Mouse (Mus musculus): ENCODE results near the gene Zfp704. TPM values are rescaled to one million over a fixed set of nuclear protein-coding genes. Genes with fewer than 3 reads are reported as not detected.

Gene Zfp704
- polyA plus RNA-seq, 1 experiment = 9.7 TPM

DNA sequence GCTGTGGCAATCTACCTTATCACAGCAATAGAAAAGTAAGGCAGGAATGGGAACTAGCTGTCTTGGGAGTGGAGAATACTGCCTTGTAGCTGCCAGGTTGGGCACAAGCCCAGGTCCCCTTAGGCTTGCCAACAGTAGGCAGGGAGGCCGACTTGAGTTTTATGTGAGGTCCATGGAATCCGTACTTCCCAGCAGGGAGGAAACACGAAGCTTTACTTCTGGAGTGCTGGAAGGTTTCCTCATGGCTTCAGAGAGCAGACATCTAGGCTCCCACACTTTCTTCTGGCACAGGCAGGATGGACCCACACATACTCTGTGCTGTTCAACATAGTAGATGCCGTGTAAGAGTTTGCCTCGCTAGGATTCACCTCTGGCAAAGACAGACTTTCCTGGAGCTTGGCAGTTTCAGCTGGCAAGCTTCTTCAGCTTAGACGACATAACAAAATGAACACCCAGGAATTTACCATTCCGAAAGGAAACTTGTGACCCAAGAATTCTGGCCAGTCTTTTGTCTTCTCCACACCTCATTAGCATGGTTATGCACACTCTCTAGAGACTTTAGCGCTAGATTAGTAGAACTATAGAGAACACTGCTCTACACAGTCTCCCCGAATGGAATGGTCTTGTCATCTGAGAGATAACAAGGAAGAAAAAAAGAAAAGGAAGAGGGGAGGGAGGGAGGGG is 79.6 kb downstream of the Zfp704 start:
- Histone ChIP-seq H3K4me3 (replicated peaks; ENCODE audit: extremely low read depth, low read depth, low read length) (no peak overlapping the region), H3K4me1 (ENCODE audit: control insufficient read depth, insufficient read depth, low read length) (no peaks in the 10 kb centered on the region)
- TF ChIP-seq CTCF (IDR thresholded peaks at IDR 0.05; ENCODE audit: insufficient read depth, low read length) = no peak
- TF ChIP-seq POLR2A (IDR thresholded peaks at IDR 0.05; ENCODE audit: borderline replicate concordance, extremely low read depth, low read depth, low read length) = no peak
- 67% methylated on average over 9 of the region's 9 CpGs for WGBS
- DNase-seq = no peak

DNA sequence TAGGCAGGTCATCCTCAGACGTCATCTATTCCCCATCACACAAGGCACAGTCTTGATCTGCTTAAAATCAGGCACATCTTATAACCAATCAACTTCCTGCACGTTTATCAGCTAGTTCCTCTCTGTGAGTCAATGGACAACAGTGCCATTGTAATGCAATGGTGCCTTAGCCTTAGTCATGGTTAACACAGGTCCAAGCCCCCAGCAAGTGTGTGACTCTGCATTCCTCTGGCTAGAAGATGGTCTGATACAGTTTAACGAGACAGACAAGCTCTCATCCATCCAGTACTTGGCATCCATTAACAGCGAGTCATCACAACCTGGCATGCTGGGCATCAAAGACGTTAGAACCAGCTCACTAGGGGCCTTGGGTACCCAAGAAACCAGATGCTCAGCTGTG is 85.5 kb downstream of the Zfp704 start:
- H3K4me3 ChIP-seq (replicated peaks; ENCODE audit: extremely low read depth, low read depth, low read length) = no peak overlapping the region
- DNase-seq = no peak
- WGBS = 63% methylated on average over 5 of the region's 5 CpGs
- TF ChIP-seq CTCF (IDR thresholded peaks at IDR 0.05; ENCODE audit: insufficient read depth, low read length) (no peak), POLR2A (IDR thresholded peaks at IDR 0.05; ENCODE audit: borderline replicate concordance, extremely low read depth, low read depth, low read length) (no peak)
- H3K4me1 ChIP-seq (ENCODE audit: control insufficient read depth, insufficient read depth, low read length) = peaks cover 22% of the 10 kb centered on the region

DNA sequence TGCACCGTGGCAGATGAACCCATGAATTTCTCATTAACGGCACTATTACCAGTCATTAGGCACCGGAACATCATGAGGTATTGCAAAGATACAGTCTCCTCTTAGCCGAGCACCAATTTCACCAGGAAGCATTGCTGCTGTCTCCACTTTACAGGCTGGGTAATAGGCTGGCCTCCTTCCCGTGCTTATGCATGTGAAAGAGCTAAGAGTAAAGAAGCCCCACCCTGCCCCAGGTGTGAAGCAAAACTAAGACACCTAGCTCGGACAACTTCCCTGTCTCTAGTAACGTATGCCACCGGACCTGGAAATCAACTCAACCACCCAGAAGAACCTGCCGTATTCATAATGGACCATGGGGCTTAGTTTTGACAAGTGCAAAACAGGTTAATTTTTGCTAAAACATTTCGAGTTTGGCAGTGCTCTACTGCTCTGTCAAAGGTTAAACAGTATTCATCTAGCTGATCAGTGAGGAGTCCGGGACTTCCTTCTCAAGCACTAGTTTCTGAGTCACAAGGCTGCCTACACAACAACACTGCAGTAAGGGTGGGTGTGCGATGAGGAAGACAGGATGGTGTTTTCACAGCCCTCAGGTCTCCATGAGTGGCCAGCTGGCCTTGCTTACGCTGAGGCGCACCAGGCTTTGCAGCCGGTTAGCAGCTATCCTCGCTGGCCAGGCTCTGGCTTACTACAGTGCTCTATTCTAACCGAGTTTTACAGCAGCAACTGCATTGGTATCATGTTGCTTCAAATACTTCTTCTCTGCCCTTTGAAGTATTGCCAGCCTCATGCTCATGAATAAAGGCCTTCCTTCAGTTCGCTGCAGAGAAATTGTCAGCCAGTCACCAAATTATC is 86.6 kb downstream of the Zfp704 start:
- no peak for DNase-seq
- Histone ChIP-seq H3K4me1 (ENCODE audit: control insufficient read depth, insufficient read depth, low read length) (peaks cover 22% of the 10 kb centered on the region), H3K4me3 (replicated peaks; ENCODE audit: extremely low read depth, low read depth, low read length) (no peak overlapping the region)
- TF ChIP-seq CTCF (IDR thresholded peaks at IDR 0.05; ENCODE audit: insufficient read depth, low read length) (no peak), POLR2A (IDR thresholded peaks at IDR 0.05; ENCODE audit: borderline replicate concordance, extremely low read depth, low read depth, low read length) (no peak)
- WGBS = 63% methylated on average over 18 of the region's 18 CpGs

DNA sequence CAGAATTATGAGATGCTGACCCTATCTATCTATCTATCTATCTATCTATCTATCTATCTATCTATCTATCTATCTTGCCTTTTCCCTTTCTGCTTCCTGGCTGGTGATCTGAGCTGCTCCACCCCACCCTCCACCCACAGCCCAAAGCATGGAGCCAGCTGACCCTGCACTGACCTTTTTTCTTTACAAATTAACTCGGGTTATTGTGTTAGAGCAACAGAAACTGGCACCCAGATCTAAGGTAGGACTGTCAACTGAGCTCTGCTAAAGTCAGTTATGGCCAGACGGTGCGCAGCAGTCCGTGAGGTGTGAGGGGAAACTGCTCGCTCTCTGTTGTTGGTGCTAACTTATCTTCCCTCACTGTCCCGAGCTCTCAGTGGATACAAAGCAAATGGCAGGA is 87.9 kb downstream of the Zfp704 start:
- no peak overlapping the region for H3K4me3 ChIP-seq (replicated peaks; ENCODE audit: extremely low read depth, low read depth, low read length)

DNA sequence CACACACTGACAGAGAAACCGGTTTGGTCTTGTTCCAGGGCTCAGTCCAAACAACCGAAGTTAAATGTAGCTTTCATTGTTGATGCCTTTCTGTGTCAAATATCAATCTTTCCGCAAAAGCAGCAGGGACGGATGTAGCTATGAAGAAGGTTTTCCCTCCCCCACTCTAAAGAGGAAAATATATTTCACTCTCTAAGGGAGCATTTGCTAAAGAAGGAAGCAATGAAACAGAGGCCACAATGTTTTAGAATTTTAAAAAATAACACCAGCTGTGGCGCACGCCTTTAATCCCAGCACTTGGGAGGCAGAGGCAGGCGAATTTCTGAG is 89.2 kb downstream of the Zfp704 start:
- TF ChIP-seq CTCF (IDR thresholded peaks at IDR 0.05; ENCODE audit: insufficient read depth, low read length) (no peak), POLR2A (IDR thresholded peaks at IDR 0.05; ENCODE audit: borderline replicate concordance, extremely low read depth, low read depth, low read length) (no peak)
- H3K4me3 ChIP-seq (replicated peaks; ENCODE audit: extremely low read depth, low read depth, low read length) = no peak overlapping the region
- 13% methylated on average over 7 of the region's 7 CpGs for WGBS
- H3K4me1 ChIP-seq (ENCODE audit: control insufficient read depth, insufficient read depth, low read length) = peaks cover 24% of the 10 kb centered on the region
- DNase-seq = no peak

More for the DNA sequence above, 87.9 kb downstream of the Zfp704 start:
- TF ChIP-seq POLR2A (IDR thresholded peaks at IDR 0.05; ENCODE audit: borderline replicate concordance, extremely low read depth, low read depth, low read length) (no peak), CTCF (IDR thresholded peaks at IDR 0.05; ENCODE audit: insufficient read depth, low read length) (no peak)
- WGBS = 55% methylated on average over 6 of the region's 6 CpGs
- DNase-seq = no peak
- H3K4me1 ChIP-seq (ENCODE audit: control insufficient read depth, insufficient read depth, low read length) = peaks cover 24% of the 10 kb centered on the region

DNA sequence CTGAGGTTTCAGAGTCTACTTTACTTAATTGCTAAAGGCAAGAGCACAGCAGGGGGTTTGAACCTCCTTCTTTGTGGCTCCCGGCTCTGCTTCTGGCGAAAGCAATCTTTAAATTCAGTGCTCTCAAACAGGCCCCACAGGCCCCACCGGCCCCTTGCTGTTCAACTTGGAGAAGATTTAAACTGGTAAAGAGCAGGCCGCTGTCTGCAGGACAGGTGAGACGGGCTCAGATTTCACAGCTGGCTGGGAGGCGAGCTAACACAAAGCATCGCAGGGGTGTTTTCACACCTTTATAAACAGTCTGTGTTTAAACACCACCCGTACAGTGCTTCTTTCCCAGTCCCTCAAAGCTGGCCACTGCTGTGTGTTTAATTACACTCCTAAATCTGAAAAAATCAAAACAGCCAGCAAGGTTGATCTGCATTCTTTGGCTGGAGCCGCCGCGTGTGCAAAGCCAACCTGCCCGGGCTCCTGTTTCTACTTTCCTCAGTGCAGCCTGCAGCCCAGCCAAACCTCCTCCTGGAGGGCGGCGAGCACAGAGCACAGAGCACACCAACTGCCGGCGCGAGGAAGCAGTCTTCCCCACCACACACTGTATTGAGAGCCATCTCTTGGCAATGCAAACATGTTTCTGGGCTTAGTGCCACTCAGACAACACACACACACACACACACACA is 89.7 kb downstream of the Zfp704 start:
- Histone ChIP-seq H3K4me3 (replicated peaks; ENCODE audit: extremely low read depth, low read depth, low read length) (no peak overlapping the region), H3K4me1 (ENCODE audit: control insufficient read depth, insufficient read depth, low read length) (peaks cover 24% of the 10 kb centered on the region)
- TF ChIP-seq POLR2A (IDR thresholded peaks at IDR 0.05; ENCODE audit: borderline replicate concordance, extremely low read depth, low read depth, low read length) = no peak
- TF ChIP-seq CTCF (IDR thresholded peaks at IDR 0.05; ENCODE audit: insufficient read depth, low read length) = no peak
- 21% methylated on average over 17 of the region's 17 CpGs for WGBS
- DNase-seq = peak; percentile 62

DNA sequence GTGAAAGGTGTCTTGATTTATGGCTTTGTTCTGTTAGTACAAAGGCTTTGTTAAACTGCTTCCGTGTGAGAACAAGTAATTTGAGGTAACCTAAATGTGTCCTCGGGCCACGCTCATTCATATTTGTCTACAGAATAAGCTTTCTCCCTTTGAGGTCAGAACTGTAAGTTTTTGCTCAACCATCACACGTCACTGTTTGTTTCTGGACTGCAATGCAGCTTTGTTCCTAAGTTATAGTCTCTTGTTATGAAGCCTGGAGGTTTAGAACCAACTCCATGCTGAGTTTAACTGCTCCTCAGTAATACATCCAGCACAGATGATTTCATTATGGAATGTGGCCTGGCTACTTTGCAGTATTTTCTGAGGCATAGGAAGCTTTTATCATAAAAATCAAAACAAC is 90.4 kb downstream of the Zfp704 start:
- Histone ChIP-seq H3K4me3 (replicated peaks; ENCODE audit: extremely low read depth, low read depth, low read length) (no peak overlapping the region), H3K4me1 (ENCODE audit: control insufficient read depth, insufficient read depth, low read length) (peaks cover 24% of the 10 kb centered on the region)
- 66% methylated on average over 4 of the region's 4 CpGs for WGBS
- TF ChIP-seq POLR2A (IDR thresholded peaks at IDR 0.05; ENCODE audit: borderline replicate concordance, extremely low read depth, low read depth, low read length) (no peak), CTCF (IDR thresholded peaks at IDR 0.05; ENCODE audit: insufficient read depth, low read length) (no peak)
- no peak for DNase-seq

DNA sequence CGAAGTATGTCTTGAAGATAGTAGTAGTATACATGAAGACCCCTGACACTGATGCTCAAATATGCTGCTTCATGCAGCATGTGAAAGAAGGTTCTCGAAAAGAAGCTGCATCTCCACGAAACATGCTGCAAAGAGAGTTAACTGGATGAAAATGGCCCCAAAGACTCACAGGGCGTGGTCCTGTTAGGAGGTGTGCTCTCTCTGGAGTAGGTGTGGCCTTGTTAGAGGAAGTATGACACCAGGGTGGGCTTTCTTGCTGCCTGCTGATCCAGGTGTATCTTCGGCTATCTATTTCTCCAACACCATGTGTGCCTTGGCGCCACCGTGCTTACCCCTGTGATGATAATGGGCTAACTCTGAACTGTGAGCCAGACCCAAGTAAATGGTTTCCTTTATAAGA is 90.9 kb downstream of the Zfp704 start:
- TF ChIP-seq CTCF (IDR thresholded peaks at IDR 0.05; ENCODE audit: insufficient read depth, low read length) (no peak), POLR2A (IDR thresholded peaks at IDR 0.05; ENCODE audit: borderline replicate concordance, extremely low read depth, low read depth, low read length) (no peak)
- peaks cover 24% of the 10 kb centered on the region for H3K4me1 ChIP-seq (ENCODE audit: control insufficient read depth, insufficient read depth, low read length)
- DNase-seq = no peak
- no peak overlapping the region for H3K4me3 ChIP-seq (replicated peaks; ENCODE audit: extremely low read depth, low read depth, low read length)
- WGBS = 97% methylated on average over 7 of the region's 7 CpGs

DNA sequence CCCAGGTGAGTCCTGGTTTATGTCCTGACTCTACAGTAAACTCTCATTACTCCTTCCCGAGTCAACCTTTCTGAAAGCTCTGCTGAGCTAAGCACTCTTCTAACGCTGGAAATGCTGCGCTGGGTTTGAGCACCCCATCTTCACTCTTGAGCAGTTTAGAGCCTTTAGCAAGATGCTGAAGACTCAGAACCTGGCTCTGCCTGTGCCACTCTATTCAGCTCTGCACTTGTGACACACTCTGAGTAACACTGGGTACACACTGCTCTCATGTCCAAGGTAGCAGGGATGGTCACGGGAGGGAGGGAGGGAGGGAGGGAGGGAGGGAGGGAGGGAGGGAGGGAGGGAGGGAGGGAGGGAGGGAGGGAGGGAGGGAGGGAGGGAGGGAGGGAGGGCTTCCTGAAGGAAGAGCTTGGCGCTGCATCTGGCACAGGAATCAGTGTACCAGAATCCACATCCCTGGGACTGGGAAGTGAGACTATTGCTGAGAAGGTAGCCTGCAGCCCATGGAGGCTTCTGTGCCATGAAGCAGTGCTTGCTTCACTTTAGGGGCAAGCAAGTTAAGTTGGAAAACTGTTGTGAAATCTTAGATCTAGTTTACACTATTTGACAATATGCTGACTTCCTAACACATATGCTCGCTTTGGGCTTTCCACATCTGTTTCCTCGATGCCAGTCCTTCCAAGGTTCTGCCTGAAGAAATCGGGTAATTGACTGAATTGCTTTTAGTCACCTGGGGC is 93.6 kb downstream of the Zfp704 start:
- H3K4me1 ChIP-seq (ENCODE audit: control insufficient read depth, insufficient read depth, low read length) = peaks cover 20% of the 10 kb centered on the region
- 73% methylated on average over 7 of the region's 8 CpGs for WGBS
- TF ChIP-seq POLR2A (IDR thresholded peaks at IDR 0.05; ENCODE audit: borderline replicate concordance, extremely low read depth, low read depth, low read length) (no peak), CTCF (IDR thresholded peaks at IDR 0.05; ENCODE audit: insufficient read depth, low read length) (no peak)
- H3K4me3 ChIP-seq (replicated peaks; ENCODE audit: extremely low read depth, low read depth, low read length) = no peak overlapping the region
- DNase-seq = no peak
